Comparison of ENCODE assay signal across 14 mouse cellular contexts in the genomic region with DNA sequence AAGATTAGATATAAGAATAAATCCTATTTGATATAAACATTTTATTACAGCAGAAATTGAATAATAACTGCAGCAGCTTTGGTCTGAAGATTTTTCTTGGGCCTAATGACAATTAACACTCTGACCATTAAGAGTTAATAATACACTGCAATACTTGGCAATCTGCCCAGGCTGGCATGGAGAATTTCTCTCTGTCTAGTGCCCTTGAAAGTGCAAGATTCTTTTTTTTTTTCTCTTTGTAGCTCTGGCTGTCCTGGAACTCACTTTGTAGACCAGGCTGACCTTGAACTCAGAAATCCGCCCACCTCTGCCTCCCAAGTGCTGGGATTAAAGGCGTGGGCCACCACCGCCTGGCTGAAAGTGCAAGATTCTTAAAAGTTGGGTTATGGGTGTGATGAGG. TPM values are rescaled to one million over a fixed set of nuclear protein-coding genes. Genes with fewer than 3 reads are reported as not detected.
DNase-seq lines count a peak whose midpoint lies in the region; ATAC-seq and TF ChIP-seq lines count a peak whose summit lies in the region.
"Had no signal": no experiment of that assay in that cellular context is flagged by ENCODE, and none has a peak within 500 bp of the region (broad histone marks: within the 10 kb centered on the region; RNA-seq: fewer than 3 reads in every experiment).

No protein-coding gene starts in this region.

- H3K4me3 ChIP-seq in kidney, embryonic 15.5 days (replicated peaks), result no peak overlapping the region
- H3K4me3 ChIP-seq: embryonic facial prominence, embryonic 13.5 days; heart, embryonic 13.5 days; myocyte; stomach, embryonic 15.5 days had no signal

- no peak overlapping the region for H3K9ac ChIP-seq in kidney, embryonic 15.5 days
- H3K9ac ChIP-seq: embryonic facial prominence, embryonic 13.5 days; heart, embryonic 13.5 days; stomach, embryonic 15.5 days had no signal

- H3K4me2 ChIP-seq in kidney, embryonic 15.5 days, result no peak overlapping the region
- H3K4me2 ChIP-seq: embryonic facial prominence, embryonic 13.5 days; heart, embryonic 13.5 days; stomach, embryonic 15.5 days had no signal

- no peak for TF ChIP-seq CTCF in Patski (IDR thresholded peaks at IDR 0.05)

- H3K4me1 ChIP-seq in kidney, embryonic 15.5 days, result peaks cover 7% of the 10 kb centered on the region

- CTCF ChIA-PET in Patski (lab: Charles Lee), result no interaction called here

- POLR2A ChIA-PET in Patski (lab: Charles Lee), result interaction anchor here (0.7 kb wide), 1 partner anchor 379 kb away, joined by 3 read pairs; no protein-coding TSS in a partner anchor

- no peaks in the 10 kb centered on the region for H3K27me3 ChIP-seq in kidney, embryonic 15.5 days
- no peaks in the 10 kb centered on the region for H3K27me3 ChIP-seq in Patski
- H3K27me3 ChIP-seq: CH12.LX; embryonic facial prominence, embryonic 13.5 days; heart, embryonic 13.5 days; stomach, embryonic 15.5 days had no signal

- no peak for ATAC-seq in kidney, embryonic 15.5 days (replicated peaks; ENCODE audit: low FRiP score)
- no peak for ATAC-seq in Patski
- ATAC-seq in megakaryocyte-erythroid progenitor cell, adult 5-6 weeks (replicated peaks; ENCODE audit: low FRiP score, low TSS enrichment, poor library complexity, severe bottlenecking), result no peak

- H3K27ac ChIP-seq in kidney, embryonic 15.5 days, result no peak overlapping the region
- H3K27ac ChIP-seq: embryonic facial prominence, embryonic 13.5 days; heart, embryonic 13.5 days; stomach, embryonic 15.5 days had no signal

- H3K9me3 ChIP-seq in kidney, embryonic 15.5 days (replicated peaks), result no peaks in the 10 kb centered on the region
- H3K9me3 ChIP-seq: embryonic facial prominence, embryonic 13.5 days; stomach, embryonic 15.5 days had no signal

- 83% methylated on average over 3 of the region's 3 CpGs for WGBS in kidney, embryonic 15.5 days

- no peaks in the 10 kb centered on the region for H3K36me3 ChIP-seq in kidney, embryonic 15.5 days
- H3K36me3 ChIP-seq: embryonic facial prominence, embryonic 13.5 days; heart, embryonic 13.5 days; stomach, embryonic 15.5 days had no signal

- peak; percentile 24 for DNase-seq in kidney, adult 18-20 months
- peak; percentile 10 for DNase-seq in Patski (ENCODE audit: low read depth, low spot score)
- DNase-seq in adrenal gland, postnatal 36 days, result peak; percentile 72 to 76
- DNase-seq in lung, postnatal 25 days (ENCODE audit: low spot score), result peak; percentile 12
- no peak for DNase-seq in embryo, embryonic 11 days
- DNase-seq in Muller cell, postnatal 12 days (ENCODE audit: inconsistent ontology term), result no peak
- DNase-seq: cerebellum, adult 18-20 months had no signal

- in situ Hi-C loops in Patski (cut with MboI; ENCODE audit: low pct_unique_long_range_greater_than_20kb), result no loop called here

RNA-seq across cellular contexts. Expression of a gene that starts 5.1 kb away (rescaled TPM):
- 41.7 and 46.5 TPM in 2 replicates for polyA plus RNA-seq in kidney, embryonic 15.5 days (2015; fragmentation: Nextera tagmentation; extraction: Ambion mirVana)
- polyA plus RNA-seq in Patski (2021), result 11.7 TPM
- total RNA-seq in adrenal gland, postnatal 36 days (2021), result 1 to 10 TPM; 2.3 to 3.6 TPM
- total RNA-seq in megakaryocyte-erythroid progenitor cell, adult 5-6 weeks (2014; fragmentation: Nextera tagmentation), result 44.2 and 51.0 TPM in 2 replicates
- total RNA-seq in megakaryocyte-erythroid progenitor cell, adult 5-6 weeks (2017), result 27.8 and 40.3 TPM in 2 replicates

RNA-seq across cellular contexts. Expression of a gene that starts 32.9 kb away (rescaled TPM):
- 1.8 and 1.9 TPM in 2 replicates for polyA plus RNA-seq in kidney, embryonic 15.5 days (2015; fragmentation: Nextera tagmentation; extraction: Ambion mirVana)
- polyA plus RNA-seq in Patski (2021), result 0.03 TPM
- total RNA-seq in adrenal gland, postnatal 36 days (2021), result under 1 TPM; 0.13 to 0.33 TPM
- 0.79 TPM in 1 of 2 replicates, not detected in the other for total RNA-seq in megakaryocyte-erythroid progenitor cell, adult 5-6 weeks (2014; fragmentation: Nextera tagmentation)
- total RNA-seq in megakaryocyte-erythroid progenitor cell, adult 5-6 weeks (2017), result 0.88 TPM in 1 of 2 replicates, not detected in the other
- total RNA-seq: CH12.LX had no signal
- polyA plus RNA-seq: myocyte had no signal

Comparison
In these comparisons a context has a peak if more than half of its experiments do, and no peak if none do; other contexts are left out.
1. DNase-seq: peak in kidney, adult 18-20 months (single experiment), Patski (single experiment), adrenal gland, postnatal 36 days (2 of 2) and lung, postnatal 25 days (single experiment); none in embryo, embryonic 11 days (single experiment) and Muller cell, postnatal 12 days (single experiment).
2. RNA of a gene that starts 5.1 kb away (total RNA-seq): 27.8 to 51.0 TPM in megakaryocyte-erythroid progenitor cell, adult 5-6 weeks; 2.3 to 3.6 TPM in adrenal gland, postnatal 36 days; every median in the first group is over 4 times any median in the second.